Mouse (Mus musculus): ENCODE results near the gene Nalcn. TPM values are rescaled to one million over a fixed set of nuclear protein-coding genes. Genes with fewer than 3 reads are reported as not detected.

Nalcn gene
- polyA plus RNA-seq, 1 experiment from 2014 or later = 0.32 TPM

GRCm38 (mm10) chr14:123462026-123462425 lies 164.9 kb downstream of the Nalcn start:
- no peaks in the 10 kb centered on the region for H3K36me3 ChIP-seq
- H3K4me1 ChIP-seq = no peaks in the 10 kb centered on the region
- H3K4me3 ChIP-seq (replicated peaks) = no peak overlapping the region
- no peaks in the 10 kb centered on the region for H3K9me3 ChIP-seq (replicated peaks)
- H3K9ac ChIP-seq = no peak overlapping the region
- 76% methylated on average over 1 of the region's 1 CpGs for WGBS
- H3K4me2 ChIP-seq = no peak overlapping the region
- H3K27ac ChIP-seq = no peak overlapping the region
- no peaks in the 10 kb centered on the region for H3K27me3 ChIP-seq
- ATAC-seq (replicated peaks; ENCODE audit: low FRiP score) = no peak

DNA sequence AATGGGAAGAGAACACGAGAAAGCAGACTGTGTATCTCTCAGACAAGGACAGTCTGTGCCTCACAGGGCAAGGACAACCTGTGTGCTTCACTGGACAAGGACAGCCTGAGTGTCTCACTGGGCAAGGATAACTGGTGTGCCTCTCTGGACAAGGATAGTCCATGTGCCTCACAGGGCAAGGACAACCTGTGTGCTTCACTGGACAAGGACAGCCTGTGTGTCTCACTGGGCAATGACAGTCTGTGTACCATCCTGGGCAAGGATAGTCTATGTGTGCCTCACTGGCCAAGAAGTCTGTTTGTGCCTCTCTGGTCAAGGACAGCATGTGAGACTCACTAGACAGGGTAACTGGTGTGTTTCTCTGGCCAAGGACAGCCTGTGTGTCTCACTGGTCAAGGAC lies 180.9 kb downstream of the Nalcn start:
- WGBS = 82% methylated on average over 1 of the region's 1 CpGs
- H3K9ac ChIP-seq = no peak overlapping the region
- no peaks in the 10 kb centered on the region for H3K27me3 ChIP-seq
- no peak overlapping the region for H3K4me3 ChIP-seq (replicated peaks)
- H3K36me3 ChIP-seq = no peaks in the 10 kb centered on the region
- no peaks in the 10 kb centered on the region for H3K9me3 ChIP-seq (replicated peaks)
- H3K27ac ChIP-seq = no peak overlapping the region
- no peak overlapping the region for H3K4me2 ChIP-seq
- ATAC-seq (replicated peaks; ENCODE audit: low FRiP score) = 0 out of 2 replicates have a peak, but pooled peaks have one; percentile 33
- no peaks in the 10 kb centered on the region for H3K4me1 ChIP-seq

- WGBS = 85% methylated on average over 3 of the region's 3 CpGs
- ATAC-seq (replicated peaks; ENCODE audit: low FRiP score) = no peak
- H3K9ac ChIP-seq = no peak overlapping the region
- no peak overlapping the region for H3K4me2 ChIP-seq
- H3K36me3 ChIP-seq = no peaks in the 10 kb centered on the region
- H3K9me3 ChIP-seq (replicated peaks) = no peaks in the 10 kb centered on the region
- H3K27me3 ChIP-seq = no peaks in the 10 kb centered on the region
- no peaks in the 10 kb centered on the region for H3K4me1 ChIP-seq
- no peak overlapping the region for H3K4me3 ChIP-seq (replicated peaks)
- H3K27ac ChIP-seq = no peak overlapping the region
Measured at GRCm38 (mm10) chr14:123435542-123435941, 191.4 kb downstream of the Nalcn start.

- WGBS = 76% methylated on average over 7 of the region's 7 CpGs
- H3K27ac ChIP-seq = no peak overlapping the region
- no peak overlapping the region for H3K9ac ChIP-seq
- H3K9me3 ChIP-seq (replicated peaks) = no peaks in the 10 kb centered on the region
- H3K4me1 ChIP-seq = no peaks in the 10 kb centered on the region
- H3K4me2 ChIP-seq = no peak overlapping the region
- H3K36me3 ChIP-seq = no peaks in the 10 kb centered on the region
- ATAC-seq (replicated peaks; ENCODE audit: low FRiP score) = no peak
- no peak overlapping the region for H3K4me3 ChIP-seq (replicated peaks)
- H3K27me3 ChIP-seq = no peaks in the 10 kb centered on the region
Measured at GRCm38 (mm10) chr14:123376167-123376855, 250.6 kb downstream of the Nalcn start.

GRCm38 (mm10) chr14:123371522-123371921 lies 255.4 kb downstream of the Nalcn start:
- WGBS = 18% methylated on average over 9 of the region's 9 CpGs
- ATAC-seq (replicated peaks; ENCODE audit: low FRiP score) = no peak
- H3K9ac ChIP-seq = no peak overlapping the region
- H3K4me3 ChIP-seq (replicated peaks) = no peak overlapping the region
- H3K27ac ChIP-seq = no peak overlapping the region
- no peaks in the 10 kb centered on the region for H3K4me1 ChIP-seq
- no peaks in the 10 kb centered on the region for H3K9me3 ChIP-seq (replicated peaks)
- H3K4me2 ChIP-seq = no peak overlapping the region
- no peaks in the 10 kb centered on the region for H3K36me3 ChIP-seq
- no peaks in the 10 kb centered on the region for H3K27me3 ChIP-seq

DNA sequence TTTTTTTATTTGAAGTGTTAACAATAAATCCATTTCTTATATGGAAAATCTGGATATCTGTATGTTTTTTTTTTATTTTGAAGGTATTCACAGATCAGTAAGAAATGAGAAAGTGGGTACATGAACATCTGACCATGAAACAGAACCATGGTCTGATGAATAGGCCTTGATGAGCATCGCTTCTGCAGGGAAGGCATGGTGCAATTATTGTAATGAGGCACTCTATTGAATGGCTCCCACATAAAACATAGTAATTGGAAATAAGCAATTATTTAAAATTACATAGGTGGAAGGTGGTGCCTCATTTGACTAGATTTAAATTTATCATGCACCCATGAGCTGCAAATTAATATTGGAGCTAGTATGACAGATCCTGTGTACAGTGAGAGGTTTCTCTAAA lies 267.3 kb downstream of the Nalcn start:
- no peak for ATAC-seq (replicated peaks; ENCODE audit: low FRiP score)
- no peak overlapping the region for H3K4me3 ChIP-seq (replicated peaks)
- WGBS = 88% methylated on average over 1 of the region's 1 CpGs

DNA sequence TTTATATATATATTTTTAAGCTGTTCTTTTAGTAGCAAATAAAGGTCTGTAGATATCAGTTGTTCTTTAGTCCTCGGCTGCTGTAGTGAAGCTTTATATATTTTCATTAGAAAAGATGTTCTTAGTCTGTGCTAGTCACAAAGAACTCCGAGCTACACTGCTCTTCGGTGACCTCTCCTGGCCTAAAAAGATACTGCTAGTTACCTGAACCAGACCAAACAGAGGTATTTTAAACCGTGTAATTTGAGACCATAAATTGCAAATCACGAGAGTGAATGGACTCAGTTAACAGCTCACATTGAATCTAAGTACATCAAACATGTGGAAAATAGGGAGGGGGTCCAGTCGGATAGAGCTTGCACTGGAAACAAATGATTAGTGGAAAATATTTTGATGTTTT lies 274.0 kb downstream of the Nalcn start:
- no peaks in the 10 kb centered on the region for H3K9me3 ChIP-seq (replicated peaks)
- peak; percentile 67; the same call in 1 of the 2 replicates for ATAC-seq (replicated peaks; ENCODE audit: low FRiP score)
- H3K4me1 ChIP-seq = no peaks in the 10 kb centered on the region
- H3K27me3 ChIP-seq = no peaks in the 10 kb centered on the region
- no peak overlapping the region for H3K4me3 ChIP-seq (replicated peaks)
- no peaks in the 10 kb centered on the region for H3K36me3 ChIP-seq
- 12% methylated on average over 6 of the region's 6 CpGs for WGBS
- H3K9ac ChIP-seq = no peak overlapping the region
- H3K27ac ChIP-seq = no peak overlapping the region
- H3K4me2 ChIP-seq = no peak overlapping the region

More for the DNA sequence above, 267.3 kb downstream of the Nalcn start:
- H3K9ac ChIP-seq = no peak overlapping the region
- H3K27ac ChIP-seq = no peak overlapping the region
- no peaks in the 10 kb centered on the region for H3K36me3 ChIP-seq
- H3K9me3 ChIP-seq (replicated peaks) = no peaks in the 10 kb centered on the region
- no peaks in the 10 kb centered on the region for H3K4me1 ChIP-seq
- no peaks in the 10 kb centered on the region for H3K27me3 ChIP-seq
- no peak overlapping the region for H3K4me2 ChIP-seq

DNA sequence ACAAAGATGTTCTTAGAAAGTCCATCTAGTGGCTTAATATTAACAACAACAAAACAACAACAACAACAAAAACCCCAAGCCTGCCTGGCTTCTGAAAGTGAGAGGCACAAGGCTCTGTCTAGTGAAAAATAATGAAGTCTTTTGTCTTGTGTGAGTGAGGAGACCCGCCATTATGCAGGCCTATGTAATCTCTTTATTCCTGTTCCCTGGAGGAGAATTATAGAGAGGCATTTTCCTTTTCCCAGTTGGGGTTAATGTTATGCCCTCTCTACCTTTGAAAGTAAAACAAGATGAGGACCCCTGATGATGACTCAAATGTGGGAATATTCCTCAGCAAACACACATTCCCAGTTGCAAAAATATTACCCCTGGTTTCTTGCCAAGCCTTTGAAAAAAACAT lies 295.1 kb downstream of the Nalcn start:
- H3K36me3 ChIP-seq = no peaks in the 10 kb centered on the region
- H3K9ac ChIP-seq = no peak overlapping the region
- H3K4me2 ChIP-seq = no peak overlapping the region
- H3K9me3 ChIP-seq (replicated peaks) = no peaks in the 10 kb centered on the region
- no peaks in the 10 kb centered on the region for H3K27me3 ChIP-seq
- no peak for ATAC-seq (replicated peaks; ENCODE audit: low FRiP score)
- 55% methylated on average over 1 of the region's 1 CpGs for WGBS
- no peak overlapping the region for H3K27ac ChIP-seq
- H3K4me3 ChIP-seq (replicated peaks) = no peak overlapping the region
- H3K4me1 ChIP-seq = no peaks in the 10 kb centered on the region

DNA sequence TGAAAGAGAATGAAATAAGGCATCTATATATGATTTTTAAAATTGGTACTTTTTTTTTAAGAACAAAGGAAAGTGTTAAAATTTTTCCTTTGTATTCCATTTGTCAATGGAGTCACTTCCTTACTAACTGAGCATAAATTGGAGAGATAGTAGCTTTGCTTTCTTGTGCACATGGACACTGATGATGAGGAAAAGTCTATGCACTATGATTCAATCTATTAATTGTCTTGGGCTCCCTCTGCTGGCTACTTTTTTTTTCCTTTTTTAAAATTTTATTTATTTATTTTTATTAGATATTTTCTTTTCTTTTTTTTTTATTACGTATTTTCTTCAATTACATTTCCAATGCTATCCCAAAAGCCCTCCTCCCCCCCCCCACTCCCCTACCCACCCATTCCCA lies 312.6 kb downstream of the Nalcn start:
- H3K4me1 ChIP-seq = no peaks in the 10 kb centered on the region
- WGBS = 50% methylated on average over 1 of the region's 1 CpGs

DNA sequence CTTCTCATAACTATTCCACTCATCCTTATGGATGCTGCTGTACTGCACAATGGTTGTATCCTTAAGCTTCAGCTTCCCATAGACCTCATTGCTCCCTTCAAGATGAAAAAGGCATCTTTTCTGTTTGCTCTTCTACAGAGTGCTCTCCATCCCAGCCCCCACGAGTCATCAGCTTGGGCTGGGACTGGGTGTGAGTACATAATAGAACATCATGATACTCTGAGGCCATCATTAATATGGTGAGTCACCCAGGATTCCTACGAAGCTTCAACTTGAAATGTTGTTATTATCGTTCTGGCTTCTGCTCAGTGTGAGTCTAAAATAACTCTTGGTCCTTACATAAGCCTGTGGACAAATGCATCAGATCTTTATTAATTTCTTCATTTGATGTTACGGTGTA lies 314.6 kb downstream of the Nalcn start:
- Histone ChIP-seq H3K4me1 (no peaks in the 10 kb centered on the region), H3K9me3 (replicated peaks) (no peaks in the 10 kb centered on the region), H3K27me3 (no peaks in the 10 kb centered on the region), H3K9ac (no peak overlapping the region), H3K4me2 (no peak overlapping the region), H3K36me3 (no peaks in the 10 kb centered on the region), H3K27ac (no peak overlapping the region), H3K4me3 (replicated peaks) (no peak overlapping the region)
- WGBS = 81% methylated on average over 4 of the region's 4 CpGs
- ATAC-seq (replicated peaks; ENCODE audit: low FRiP score) = no peak

More for the DNA sequence above, 312.6 kb downstream of the Nalcn start:
- no peak overlapping the region for H3K27ac ChIP-seq
- H3K4me2 ChIP-seq = no peak overlapping the region
- no peak for ATAC-seq (replicated peaks; ENCODE audit: low FRiP score)
- no peaks in the 10 kb centered on the region for H3K9me3 ChIP-seq (replicated peaks)
- no peak overlapping the region for H3K4me3 ChIP-seq (replicated peaks)
- no peaks in the 10 kb centered on the region for H3K27me3 ChIP-seq
- no peak overlapping the region for H3K9ac ChIP-seq
- H3K36me3 ChIP-seq = no peaks in the 10 kb centered on the region

GRCm38 (mm10) chr14:123296068-123296467 lies 330.9 kb downstream of the Nalcn start:
- Histone ChIP-seq H3K4me3 (replicated peaks) (no peak overlapping the region), H3K27me3 (no peaks in the 10 kb centered on the region), H3K27ac (no peak overlapping the region), H3K4me1 (0 out of 2 replicates have a peak, but pooled peaks cover 3% of the 10 kb centered on the region), H3K9me3 (replicated peaks) (no peaks in the 10 kb centered on the region), H3K4me2 (no peak overlapping the region), H3K36me3 (no peaks in the 10 kb centered on the region), H3K9ac (no peak overlapping the region)
- ATAC-seq (replicated peaks; ENCODE audit: low FRiP score) = no peak

- Histone ChIP-seq H3K4me1 (no peaks in the 10 kb centered on the region), H3K27ac (no peak overlapping the region), H3K4me3 (replicated peaks) (no peak overlapping the region), H3K36me3 (no peaks in the 10 kb centered on the region), H3K9me3 (replicated peaks) (no peaks in the 10 kb centered on the region), H3K9ac (no peak overlapping the region), H3K27me3 (no peaks in the 10 kb centered on the region), H3K4me2 (no peak overlapping the region)
- 87% methylated on average over 4 of the region's 4 CpGs for WGBS
- no peak for ATAC-seq (replicated peaks; ENCODE audit: low FRiP score)
Measured at GRCm38 (mm10) chr14:123291118-123292007, 335.6 kb downstream of the Nalcn start.
